Mouse (Mus musculus) liver, adult 2 months (tissue): ENCODE data around the gene Ralgps1. TPM values are rescaled to one million over a fixed set of nuclear protein-coding genes. Genes with fewer than 3 reads are reported as not detected.
A peak's percentile ranks its signal among the peaks of the same experiment; 100 is the strongest.

Source experiments
- DNase-seq: peaks from one replicate; pipeline ENCODE4 v3.0.0-alpha.2; 2011; ENCODE audit warnings: low read depth, low spot score; ENCODE audit errors: extremely low read depth
- H3K27ac ChIP-seq: fragments of 200-500 bp; replicated peaks from 2 replicates; pipeline ENCODE4 v1.5.1; 2012; ENCODE audit warnings: low read depth, mild to moderate bottlenecking, control low read depth, inconsistent platforms, low read length; ENCODE audit not compliant: insufficient read depth
- H3K27me3 ChIP-seq: fragments of 200-500 bp; 2 replicates; pipeline ENCODE4 v1.6.1; 2012; ENCODE audit warnings: mild to moderate bottlenecking, moderate library complexity, low read length, inconsistent platforms; ENCODE audit not compliant: control insufficient read depth, insufficient read depth
- H3K36me3 ChIP-seq: fragments of 200-500 bp; 2 replicates; pipeline ENCODE4 v1.6.1; 2012; ENCODE audit warnings: low read length, inconsistent platforms; ENCODE audit not compliant: control insufficient read depth, insufficient read depth
- H3K4me1 ChIP-seq: fragments of 200-500 bp; 2 replicates; pipeline ENCODE4 v1.6.1; 2011; ENCODE audit warnings: low read length; ENCODE audit not compliant: control insufficient read depth, insufficient read depth
- H3K4me3 ChIP-seq: fragments of 200-500 bp; 2 replicates; pipeline ENCODE4 v1.5.1; 2011; ENCODE audit warnings: low read depth, mild to moderate bottlenecking, control low read depth, low read length, moderate library complexity; ENCODE audit not compliant: insufficient read depth
- H3K79me2 ChIP-seq: fragments of 200-500 bp; 2 replicates; pipeline ENCODE4 v1.6.1; 2012; ENCODE audit warnings: inconsistent platforms, mild to moderate bottlenecking, low read length, moderate library complexity; ENCODE audit not compliant: control insufficient read depth, insufficient read depth
- H3K9ac ChIP-seq: fragments of 200-500 bp; 2 replicates; pipeline ENCODE4 v1.6.1; 2012; ENCODE audit warnings: low read depth, mild to moderate bottlenecking, control low read depth, inconsistent platforms, low read length
- CTCF ChIP-seq: fragments of 200-500 bp; IDR thresholded peaks from 2 replicates; pipeline ENCODE4 v1.5.1; 2011; ENCODE audit warnings: low read depth, low read length, control low read depth
- POLR2A ChIP-seq: fragments of 200-500 bp; IDR thresholded peaks from 2 replicates; pipeline ENCODE4 v1.6.1; 2011; ENCODE audit warnings: low read length, control low read depth; ENCODE audit not compliant: insufficient read depth; ENCODE audit errors: extremely low read depth
- WGBS: fragments of 180-500 bp; shearing (Covaris S2); methylation state at CpG from one replicate; pipeline ENCODE4 v1.1.7; 2018; 5-methylcytosine and 5-hydroxymethylcytosine counted together
- polyA plus RNA-seq: library from polyadenylated mRNA; depleted of rRNA; stranded (reverse); fragments of >200 nt; gene quantifications from 2 replicates; pipeline ENCODE4 v1.2.3, GENCODE M21; 2012
- total RNA-seq: library from RNA; depleted of rRNA; stranded (reverse); fragments of >200 nt; gene quantifications from 2 replicates; pipeline ENCODE4 v1.2.3, GENCODE M21; 2014

Ralgps1 gene
- total and polyA plus RNA-seq, 2 experiments = 2.6 to 3.3 TPM

DNA sequence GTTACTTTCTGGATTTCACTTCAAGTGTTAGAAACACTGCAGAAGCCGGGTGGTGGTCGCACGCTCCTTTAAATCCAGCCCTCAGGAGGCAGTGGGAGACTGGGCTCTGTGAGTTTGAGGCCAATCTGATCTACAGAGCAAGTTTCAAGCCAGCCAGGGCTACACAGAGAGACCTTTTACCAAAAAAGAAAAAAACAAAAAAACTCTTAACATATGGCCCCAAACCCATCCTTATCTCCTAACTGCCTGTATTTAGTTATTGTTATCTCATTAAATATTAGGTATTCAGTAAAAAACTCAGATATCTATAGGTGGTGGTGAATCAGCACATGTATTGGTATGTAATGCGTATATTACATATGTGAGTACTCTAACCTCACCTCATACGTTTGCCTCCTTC, 31.4 kb upstream of the Ralgps1 start:
- Histone ChIP-seq H3K27ac (no peak overlapping the region), H3K79me2 (no peaks in the 10 kb centered on the region), H3K4me1 (no peaks in the 10 kb centered on the region; the same call in none of the 2 replicates), H3K27me3 (no peaks in the 10 kb centered on the region), H3K36me3 (no peaks in the 10 kb centered on the region), H3K4me3 (no peak overlapping the region), H3K9ac (no peak overlapping the region)
- TF ChIP-seq CTCF (no peak), POLR2A (no peak)
- DNase-seq = no peak
- 81% methylated on average over 5 of the region's 5 CpGs for WGBS

DNA sequence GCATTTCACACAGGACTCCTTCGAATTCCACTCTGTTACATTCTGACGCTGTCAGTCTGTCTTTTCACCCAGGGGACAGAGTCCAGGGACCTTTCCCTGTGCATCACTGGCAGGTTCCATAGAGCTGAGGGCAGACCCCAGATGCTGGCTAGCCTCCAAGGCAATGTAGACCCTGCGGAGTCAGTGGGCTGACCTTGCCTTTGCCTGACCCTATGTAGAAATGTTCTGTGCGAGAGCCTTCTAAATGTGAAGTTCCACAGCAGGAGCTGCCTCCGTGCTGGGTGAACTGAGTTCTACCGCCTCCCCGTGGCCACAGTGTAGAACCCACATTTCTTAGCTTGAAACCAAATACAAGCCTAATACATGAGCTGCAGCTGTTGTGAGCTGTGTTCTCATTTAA, 30.9 kb upstream of the Ralgps1 start:
- H3K27ac ChIP-seq = no peak overlapping the region
- no peaks in the 10 kb centered on the region; the same call in none of the 2 replicates for H3K4me1 ChIP-seq
- H3K9ac ChIP-seq = no peak overlapping the region
- WGBS = 21% methylated on average over 7 of the region's 7 CpGs
- no peaks in the 10 kb centered on the region for H3K79me2 ChIP-seq
- no peaks in the 10 kb centered on the region for H3K27me3 ChIP-seq
- TF ChIP-seq POLR2A (no peak), CTCF (peak; percentile 88)
- peak; percentile 46 for DNase-seq
- H3K4me3 ChIP-seq = no peak overlapping the region
- no peaks in the 10 kb centered on the region for H3K36me3 ChIP-seq

DNA sequence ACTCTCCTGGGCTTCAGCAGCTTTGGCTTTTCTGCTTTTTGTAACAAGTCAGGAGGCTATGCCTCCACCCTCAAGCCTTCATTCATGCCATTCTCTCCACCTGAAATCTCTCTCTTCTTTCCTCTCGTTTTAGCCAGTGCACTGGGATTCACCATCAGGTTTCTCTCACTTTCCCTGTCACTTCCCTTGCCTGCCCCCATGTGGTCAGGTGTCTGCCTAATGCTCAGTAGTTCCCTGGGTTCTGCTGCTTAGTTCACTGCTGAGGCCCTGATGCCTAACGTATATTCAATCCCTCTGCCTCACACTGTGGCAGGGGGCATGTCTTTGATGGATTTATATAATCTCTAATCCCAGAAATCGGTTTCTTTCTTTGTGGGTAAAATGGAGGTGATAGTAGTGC, 29.9 kb upstream of the Ralgps1 start:
- 49% methylated on average over 3 of the region's 3 CpGs for WGBS
- peak; percentile 51; the same call in 1 of the 2 replicates for TF ChIP-seq CTCF
- TF ChIP-seq POLR2A = no peak
- peak; percentile 14 for DNase-seq

DNA sequence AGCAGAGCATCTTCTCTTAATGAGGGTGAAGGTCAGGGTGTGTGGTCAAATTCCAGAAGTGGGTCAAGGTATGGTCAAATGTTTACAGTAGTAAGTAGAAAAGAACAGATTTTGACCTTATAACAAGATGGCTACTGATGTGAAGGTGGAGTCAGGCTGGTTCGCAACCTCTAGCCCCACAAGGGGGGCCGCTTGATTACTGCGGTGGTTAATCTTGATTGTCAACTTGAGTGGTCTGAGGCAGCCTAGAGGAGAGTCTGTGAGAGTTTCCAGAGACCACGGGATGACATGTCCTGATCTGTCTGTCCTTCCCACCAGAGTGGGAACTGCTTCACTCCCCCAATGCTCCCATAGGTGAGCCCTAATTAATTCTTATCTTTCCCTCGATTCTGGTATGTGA, 29.3 kb upstream of the Ralgps1 start:
- Histone ChIP-seq H3K36me3 (no peaks in the 10 kb centered on the region), H3K27me3 (no peaks in the 10 kb centered on the region), H3K9ac (no peak overlapping the region), H3K4me1 (no peaks in the 10 kb centered on the region; the same call in none of the 2 replicates), H3K79me2 (no peaks in the 10 kb centered on the region), H3K4me3 (no peak overlapping the region), H3K27ac (no peak overlapping the region)
- TF ChIP-seq CTCF = no peak
- no peak for TF ChIP-seq POLR2A
- DNase-seq = no peak
- WGBS = 82% methylated on average over 5 of the region's 5 CpGs

More for the DNA sequence above, 29.9 kb upstream of the Ralgps1 start:
- Histone ChIP-seq H3K79me2 (no peaks in the 10 kb centered on the region), H3K9ac (no peak overlapping the region), H3K4me1 (no peaks in the 10 kb centered on the region; the same call in none of the 2 replicates), H3K27me3 (no peaks in the 10 kb centered on the region), H3K36me3 (no peaks in the 10 kb centered on the region), H3K4me3 (no peak overlapping the region), H3K27ac (no peak overlapping the region)

DNA sequence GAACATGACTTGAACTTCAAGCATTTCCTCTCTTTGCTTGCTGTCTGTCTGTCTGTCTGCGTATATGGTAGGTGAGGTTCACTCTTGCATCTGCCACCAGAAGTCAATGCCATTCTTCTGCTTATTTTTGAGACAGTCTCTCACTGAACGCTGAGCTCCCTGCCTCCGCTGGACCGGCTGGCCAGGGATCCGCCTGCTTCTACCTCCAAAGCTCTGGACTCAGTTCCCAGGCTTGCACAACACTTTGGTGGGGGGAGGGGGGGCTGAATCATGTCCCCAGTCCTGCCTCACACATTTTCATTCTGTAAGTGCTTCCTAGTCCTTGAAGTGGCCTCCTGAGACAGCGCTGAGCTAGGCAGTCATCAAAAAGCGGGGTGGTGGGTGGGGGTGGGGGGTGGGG, 27.8 kb upstream of the Ralgps1 start:
- H3K27ac ChIP-seq = no peak overlapping the region
- TF ChIP-seq POLR2A (no peak), CTCF (no peak)
- no peak overlapping the region for H3K9ac ChIP-seq
- no peaks in the 10 kb centered on the region for H3K27me3 ChIP-seq
- no peak overlapping the region for H3K4me3 ChIP-seq
- H3K79me2 ChIP-seq = no peaks in the 10 kb centered on the region
- WGBS = 39% methylated on average over 7 of the region's 7 CpGs
- H3K4me1 ChIP-seq = no peaks in the 10 kb centered on the region; the same call in none of the 2 replicates
- DNase-seq = peak; percentile 56
- no peaks in the 10 kb centered on the region for H3K36me3 ChIP-seq

DNA sequence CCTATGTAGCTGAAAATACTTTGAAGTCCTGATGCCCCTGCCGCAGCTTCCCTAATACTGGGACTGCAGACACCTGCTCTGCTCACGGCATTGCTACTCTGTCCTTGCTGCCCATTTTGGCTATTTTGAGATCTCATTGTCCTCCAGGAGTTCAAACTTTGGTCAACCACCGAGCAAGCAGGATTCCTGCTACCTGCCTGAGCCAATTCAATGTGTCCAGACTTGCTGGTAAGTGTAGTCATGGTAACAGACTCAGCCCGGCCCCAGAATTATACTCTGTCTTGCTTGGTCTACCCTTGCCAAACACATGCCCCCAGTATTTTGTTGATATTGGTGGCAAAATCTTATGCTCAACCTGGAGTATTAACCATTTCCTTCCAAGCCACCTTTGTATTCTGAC, 25.8 kb upstream of the Ralgps1 start:
- H3K4me3 ChIP-seq = no peak overlapping the region
- H3K36me3 ChIP-seq = no peaks in the 10 kb centered on the region
- TF ChIP-seq POLR2A (no peak), CTCF (no peak)
- no peak for DNase-seq
- H3K4me1 ChIP-seq = no peaks in the 10 kb centered on the region; the same call in none of the 2 replicates
- no peak overlapping the region for H3K9ac ChIP-seq
- WGBS = 86% methylated on average over 4 of the region's 4 CpGs
- no peaks in the 10 kb centered on the region for H3K79me2 ChIP-seq
- no peaks in the 10 kb centered on the region for H3K27me3 ChIP-seq
- no peak overlapping the region for H3K27ac ChIP-seq
